Mouse (Mus musculus) retina, postnatal 7 days (tissue): Measurements from ENCODE around the gene Srxn1.
"Not testable (repeated sequence)": the region's sequence is repeated elsewhere in the genome, so short reads cannot be mapped to it uniquely, and the experiment has no call there.

Experiments used
- DNase-seq: peaks from one replicate; pipeline ENCODE4 v3.0.0-alpha.2; 2012; ENCODE audit warnings: low read depth, low spot score

Srxn1 gene

DNA sequence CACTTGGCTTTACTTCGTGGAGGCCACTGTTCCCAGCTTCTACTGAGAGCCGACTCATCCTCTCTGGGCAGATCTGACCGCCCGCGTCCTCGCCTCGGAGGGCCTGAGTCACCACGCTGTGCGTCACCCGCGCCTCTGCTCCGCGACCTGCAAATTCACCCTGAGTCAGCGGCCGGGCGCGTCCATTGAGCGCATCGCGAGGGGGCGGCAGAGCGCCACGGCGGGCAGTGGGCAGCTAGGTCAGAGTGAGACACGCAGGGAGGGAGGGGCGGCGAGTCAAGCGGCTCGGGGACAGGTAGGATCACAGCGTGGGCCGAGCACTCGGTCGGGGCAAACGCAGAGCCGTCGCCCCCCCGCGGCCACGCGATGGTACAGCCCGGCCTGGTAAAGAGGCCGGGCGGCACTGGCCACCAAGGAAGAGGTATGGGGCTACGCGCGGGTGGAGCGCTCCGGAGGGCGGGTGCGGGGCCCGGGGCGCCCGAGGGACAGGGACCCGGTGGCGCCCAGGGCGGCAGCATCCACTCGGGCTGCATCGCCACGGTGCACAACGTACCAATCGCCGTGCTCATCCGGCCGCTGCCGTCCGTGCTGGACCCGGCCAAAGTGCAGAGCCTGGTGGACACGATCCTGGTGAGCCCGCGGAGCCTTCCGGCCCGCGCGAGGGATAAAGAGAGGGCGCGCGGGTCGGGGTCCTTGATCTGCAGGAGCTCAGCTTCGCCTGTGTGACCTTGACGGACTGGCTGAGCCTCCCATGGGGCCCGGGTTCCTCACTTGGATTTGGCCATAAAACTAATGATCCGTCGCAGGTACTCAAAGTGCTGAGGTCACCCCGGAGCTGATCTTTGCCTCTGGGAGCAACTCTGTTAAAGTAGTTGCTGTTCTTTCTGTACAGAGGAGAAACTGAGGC lies at the start of gene Srxn1:
Gene Srxn1 (plus strand): TSS at position 199 of the 907 bp plus-strand sequence.
- peak; percentile 85 for DNase-seq

DNA sequence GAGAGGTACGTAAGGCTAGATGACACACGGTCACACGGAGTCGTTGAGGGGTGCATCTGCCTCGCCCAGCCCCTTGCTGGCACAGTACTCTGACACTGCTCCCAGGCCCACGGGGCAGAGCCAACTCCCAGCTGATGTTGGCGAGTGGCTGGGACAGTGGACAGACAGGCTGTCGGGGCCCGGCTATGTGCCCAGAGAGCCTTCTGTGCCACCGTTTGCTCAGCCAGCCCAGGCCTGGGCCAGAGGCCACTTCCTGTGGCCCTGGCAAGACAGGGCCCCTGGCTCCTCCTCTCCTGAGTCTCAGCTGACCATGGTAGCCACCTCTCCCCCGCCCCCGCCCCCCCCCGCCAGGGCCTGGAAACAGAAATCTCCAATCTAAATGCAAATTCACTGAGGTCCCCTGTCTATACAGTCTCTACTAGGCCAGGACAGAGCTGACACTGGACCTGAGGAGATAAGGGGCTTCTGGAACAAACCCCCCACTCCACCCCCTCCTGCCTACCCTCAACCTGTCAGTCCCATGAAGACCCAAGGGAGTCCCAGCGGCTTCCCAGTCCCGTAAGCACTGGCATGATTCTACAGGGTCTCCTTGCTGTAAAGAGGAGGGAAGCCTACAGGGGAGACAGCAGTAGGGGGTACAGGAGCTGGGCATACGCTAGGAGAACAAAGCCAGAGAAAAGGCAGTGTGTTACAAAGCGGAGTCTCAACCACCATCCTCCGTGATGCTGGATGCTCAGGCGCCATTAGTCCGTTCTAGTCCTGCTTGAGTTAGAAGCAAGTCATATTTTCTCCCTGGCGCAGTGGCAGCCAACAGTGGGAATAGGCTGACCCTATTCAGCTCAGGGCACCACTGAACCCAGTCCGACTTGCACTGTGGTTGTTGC lies 48.7 kb upstream of the Srxn1 start:
- no peak for DNase-seq

DNA sequence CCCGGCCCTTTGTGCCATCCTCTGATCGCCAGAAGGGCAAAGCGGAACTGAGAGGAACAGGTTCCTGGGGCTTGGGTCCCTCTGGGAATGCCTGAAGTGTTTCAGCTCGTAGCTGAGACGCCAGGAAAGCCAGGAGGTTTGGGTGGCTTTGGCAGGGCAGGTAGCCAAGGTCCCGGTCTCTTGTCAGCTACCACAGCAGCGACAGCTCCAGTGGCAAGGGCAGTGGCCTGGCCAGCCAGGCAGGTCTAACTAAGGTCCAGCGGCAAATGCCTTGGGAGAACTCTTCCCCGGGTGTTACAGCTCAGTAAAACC lies 48.1 kb upstream of the Srxn1 start:
- no peak for DNase-seq

DNA sequence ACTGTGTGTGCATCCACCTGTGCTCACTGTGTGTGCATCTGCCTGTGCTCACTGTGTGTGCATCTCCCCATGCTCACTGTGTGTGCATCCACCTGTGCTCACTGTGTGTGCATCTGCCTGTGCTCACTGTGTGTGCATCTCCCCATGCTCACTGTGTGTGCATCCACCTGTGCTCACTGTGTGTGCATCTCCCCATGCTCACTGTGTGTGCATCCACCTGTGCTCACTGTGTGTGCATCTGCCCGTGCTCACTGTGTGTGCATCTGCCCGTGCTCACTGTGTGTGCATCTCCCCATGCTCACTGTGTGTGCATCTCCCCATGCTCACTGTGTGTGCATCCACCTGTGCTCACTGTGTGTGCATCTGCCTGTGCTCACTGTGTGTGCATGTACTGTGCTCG lies 42.5 kb upstream of the Srxn1 start:
- not testable (repeated sequence) for DNase-seq

DNA sequence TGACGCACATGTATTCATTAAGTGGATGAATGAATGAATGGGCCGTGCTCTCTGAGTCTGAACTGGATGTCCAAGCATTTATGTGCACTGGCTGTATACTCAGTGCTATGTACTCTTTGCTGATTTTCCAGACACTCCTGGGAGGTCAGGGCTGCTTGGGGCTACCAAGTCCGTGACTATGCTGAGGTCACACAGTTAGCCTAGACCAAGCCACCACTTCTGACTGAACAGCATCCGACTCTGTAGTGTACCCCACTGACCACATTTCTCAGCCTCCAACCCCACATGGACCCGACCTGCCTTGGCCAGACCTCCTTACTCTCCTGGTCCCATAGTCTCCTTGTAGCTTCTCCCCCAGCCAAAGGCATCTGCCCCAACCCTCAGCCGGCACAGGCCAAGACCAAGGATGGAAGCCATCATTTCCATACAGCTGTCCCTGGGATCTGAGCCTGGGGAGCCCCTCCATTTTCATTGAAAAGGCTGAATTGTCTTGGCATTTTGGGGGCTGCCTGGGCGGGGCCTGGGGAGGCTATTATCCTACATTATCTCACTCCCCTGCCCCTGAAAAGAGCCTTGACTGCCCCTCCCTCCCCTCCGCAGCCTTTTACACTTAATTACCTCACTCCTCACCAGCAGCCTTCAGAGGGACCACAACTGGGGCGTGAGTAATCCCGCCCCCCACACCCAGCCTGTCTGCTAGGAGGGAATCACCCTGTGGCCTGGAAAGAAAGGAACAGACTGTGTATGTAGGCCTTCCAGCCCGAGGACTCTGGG lies 36.5 kb upstream of the Srxn1 start:
- DNase-seq: no peak

DNA sequence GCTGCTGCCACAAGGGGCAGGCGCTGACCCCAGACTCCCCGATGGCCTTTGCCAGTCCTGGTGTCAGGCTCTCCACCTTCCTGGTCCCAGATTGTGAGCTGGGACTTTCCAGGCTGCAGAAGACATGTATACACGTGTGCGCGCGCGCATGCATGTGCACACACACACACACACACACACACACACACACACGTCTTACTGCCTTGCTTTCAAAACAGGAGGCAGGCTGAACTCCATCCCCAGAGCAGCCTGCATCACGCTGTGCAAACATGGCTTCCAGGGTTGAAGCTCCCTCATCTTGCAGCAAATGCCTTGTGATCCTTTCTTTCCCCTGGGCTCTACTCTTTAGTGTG lies 35.9 kb upstream of the Srxn1 start:
- DNase-seq: no peak

DNA sequence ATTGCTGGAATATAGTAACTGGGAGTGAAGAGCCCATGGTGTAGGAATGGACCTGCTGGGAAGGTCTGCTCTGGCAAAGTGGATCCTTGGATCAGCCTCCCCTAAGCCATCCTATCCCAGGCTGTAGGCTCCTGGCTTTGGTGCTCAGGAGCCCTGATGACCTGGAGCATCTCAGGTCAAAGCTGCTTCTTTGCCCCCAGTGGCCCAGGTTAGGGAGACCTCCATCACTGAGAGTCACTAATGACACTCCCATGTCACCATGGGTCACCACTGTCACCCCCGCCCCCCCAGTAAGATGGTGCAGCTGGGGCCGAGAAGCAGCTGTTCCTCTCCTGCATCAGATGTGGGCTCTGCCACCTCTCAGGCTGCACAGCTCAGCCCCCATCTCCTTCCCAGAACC lies 35.4 kb upstream of the Srxn1 start:
- no peak for DNase-seq

DNA sequence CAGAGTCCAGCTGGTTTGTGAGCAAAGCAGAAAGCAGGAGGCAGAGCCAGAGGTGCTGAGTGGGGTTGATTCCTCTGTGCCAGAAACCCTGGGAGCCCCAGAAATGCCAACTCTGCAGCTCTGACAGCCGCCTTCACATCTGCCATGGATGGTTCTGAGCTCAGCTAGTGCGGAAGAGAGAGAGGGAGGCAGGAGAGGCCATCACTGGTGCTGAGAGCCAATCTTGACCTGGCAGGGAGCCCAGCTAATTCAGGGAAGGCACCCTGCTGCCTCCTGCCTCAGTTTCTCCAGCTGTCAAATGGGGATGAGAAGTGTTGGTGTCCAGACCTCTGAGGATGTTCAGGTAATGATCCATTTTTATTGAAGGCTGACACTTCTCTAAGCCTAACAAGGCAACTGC lies 30.8 kb upstream of the Srxn1 start:
- DNase-seq: no peak

DNA sequence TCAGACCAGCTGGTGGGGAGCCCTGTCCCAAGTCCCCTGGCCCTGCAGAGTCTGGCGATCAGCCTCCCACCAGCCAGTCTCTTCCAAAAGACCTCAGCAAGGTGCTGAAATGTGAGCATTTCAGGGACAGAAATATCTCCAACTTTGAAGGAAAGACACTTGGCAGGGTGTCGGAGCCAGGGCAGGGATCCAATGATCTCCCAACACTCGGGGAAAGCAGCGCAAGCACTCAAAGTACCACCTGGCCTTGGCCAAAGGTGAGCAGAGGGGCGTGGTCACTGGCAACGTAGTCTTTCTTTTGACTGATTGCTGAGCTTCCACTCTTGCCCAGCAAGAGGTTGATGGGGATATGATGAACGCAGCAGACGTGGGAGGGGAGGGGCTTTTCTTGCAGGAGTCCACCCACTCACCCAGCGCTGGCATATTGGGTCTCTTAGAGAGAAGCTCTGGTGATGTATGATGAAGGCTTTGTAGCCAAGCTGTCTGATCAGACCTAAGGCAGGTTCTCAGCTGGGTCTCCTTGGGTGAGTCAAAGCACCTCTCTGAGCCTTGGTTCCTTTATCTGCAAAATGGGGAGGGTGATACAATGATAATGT lies 29.9 kb upstream of the Srxn1 start:
- no peak for DNase-seq

DNA sequence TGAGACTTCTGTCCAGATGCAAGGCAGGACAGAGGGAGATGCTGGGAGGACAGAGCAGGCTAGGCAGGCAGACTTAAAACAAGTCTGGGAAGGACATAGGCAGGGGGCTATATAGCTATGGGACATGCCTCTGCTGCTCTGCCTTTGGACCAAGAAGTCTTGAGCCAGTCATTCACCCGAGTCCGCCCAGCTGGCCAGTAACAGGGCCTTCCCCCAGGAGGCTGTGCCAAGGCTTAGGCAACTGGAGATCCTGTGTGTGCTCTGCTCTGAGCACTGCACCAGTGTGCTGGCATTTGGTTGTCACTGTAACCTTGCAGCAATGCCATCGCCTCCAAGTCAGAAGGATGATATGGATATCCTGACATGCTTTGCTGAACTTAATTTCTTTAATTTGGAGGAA lies 28.0 kb upstream of the Srxn1 start:
- no peak for DNase-seq

DNA sequence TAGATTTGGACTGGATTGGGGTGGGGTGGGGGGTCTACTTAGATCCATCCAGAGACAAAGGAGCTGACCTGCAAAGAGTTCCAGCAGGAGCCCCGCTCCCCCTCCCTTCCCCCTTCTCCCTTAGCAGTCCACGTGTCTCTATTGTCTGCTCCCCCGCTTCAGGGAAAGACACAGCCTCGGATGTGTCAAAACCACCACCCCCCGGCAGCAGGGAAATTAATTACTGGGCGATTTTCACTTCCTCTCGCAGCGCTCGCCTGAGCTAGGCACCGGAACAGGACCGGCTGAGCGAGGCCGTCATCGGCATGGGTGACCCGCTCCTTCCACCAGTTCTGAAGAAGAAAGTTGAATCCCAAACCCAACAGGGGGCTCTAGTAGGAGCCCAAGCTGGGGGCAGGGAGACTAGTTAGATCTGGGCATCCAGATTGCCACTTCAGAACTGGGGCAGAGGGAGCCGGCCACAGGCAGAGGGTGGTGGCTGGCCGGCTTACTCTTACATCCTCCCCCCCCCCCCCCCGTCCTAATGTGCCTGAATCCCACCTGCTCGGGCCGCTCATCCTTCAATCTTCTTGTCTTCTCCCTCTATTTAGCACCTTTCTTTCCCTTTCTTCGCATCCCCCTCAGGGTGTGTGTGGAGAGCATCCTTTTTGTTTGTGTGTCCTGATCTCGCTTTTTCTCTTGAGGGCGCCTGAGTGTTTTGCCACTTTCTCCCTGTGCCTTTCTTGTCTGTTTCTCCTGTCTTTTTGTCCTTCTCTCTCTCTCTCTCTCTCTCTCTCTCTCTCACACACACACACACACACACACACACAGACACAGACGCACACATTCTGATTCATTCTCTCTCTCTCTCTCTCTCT lies 24.4 kb upstream of the Srxn1 start, which contains the start of gene Scrt2:
Gene Scrt2 (plus strand): TSS at position 845 of the 857 bp plus-strand sequence.
- no peak for DNase-seq

DNA sequence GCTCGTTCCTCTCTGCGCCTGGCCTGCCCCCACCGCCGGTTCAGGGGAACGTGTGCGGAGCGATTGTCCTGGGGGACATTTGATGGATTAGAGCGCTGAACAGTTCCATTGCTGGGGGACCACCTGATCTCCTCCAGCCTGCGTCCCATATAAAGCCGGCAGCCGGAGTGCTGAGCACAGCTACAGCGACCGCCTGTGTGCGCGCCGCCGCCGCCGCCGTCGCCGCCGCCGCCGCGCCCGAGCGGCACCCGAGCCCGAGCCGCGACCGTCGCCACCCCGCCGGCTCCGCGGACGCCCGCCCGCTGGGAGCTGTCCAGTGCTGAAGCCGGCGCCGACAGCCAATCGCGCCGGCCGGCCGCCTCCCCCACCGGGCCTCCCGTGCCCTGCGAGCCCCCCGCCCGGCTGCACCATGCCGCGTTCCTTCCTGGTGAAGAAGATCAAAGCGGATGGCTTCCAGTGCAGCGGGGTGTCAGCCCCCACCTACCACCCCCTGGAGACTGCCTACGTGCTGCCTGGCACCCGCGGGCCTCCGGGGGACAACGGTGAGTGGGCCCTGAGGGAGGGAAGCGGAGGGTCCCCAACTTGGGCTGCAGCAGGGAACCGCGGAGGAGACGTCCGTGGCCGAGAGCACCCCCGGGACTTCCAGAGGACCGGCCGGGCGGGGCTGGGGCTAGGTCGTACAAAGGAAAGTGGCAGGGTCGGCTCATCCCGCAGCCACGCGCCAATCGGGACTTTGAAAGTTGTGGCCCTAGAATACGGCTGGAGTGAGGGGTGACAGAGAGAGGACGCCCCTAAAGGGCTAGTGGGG lies 23.5 kb upstream of the Srxn1 start:
- DNase-seq: no peak

DNA sequence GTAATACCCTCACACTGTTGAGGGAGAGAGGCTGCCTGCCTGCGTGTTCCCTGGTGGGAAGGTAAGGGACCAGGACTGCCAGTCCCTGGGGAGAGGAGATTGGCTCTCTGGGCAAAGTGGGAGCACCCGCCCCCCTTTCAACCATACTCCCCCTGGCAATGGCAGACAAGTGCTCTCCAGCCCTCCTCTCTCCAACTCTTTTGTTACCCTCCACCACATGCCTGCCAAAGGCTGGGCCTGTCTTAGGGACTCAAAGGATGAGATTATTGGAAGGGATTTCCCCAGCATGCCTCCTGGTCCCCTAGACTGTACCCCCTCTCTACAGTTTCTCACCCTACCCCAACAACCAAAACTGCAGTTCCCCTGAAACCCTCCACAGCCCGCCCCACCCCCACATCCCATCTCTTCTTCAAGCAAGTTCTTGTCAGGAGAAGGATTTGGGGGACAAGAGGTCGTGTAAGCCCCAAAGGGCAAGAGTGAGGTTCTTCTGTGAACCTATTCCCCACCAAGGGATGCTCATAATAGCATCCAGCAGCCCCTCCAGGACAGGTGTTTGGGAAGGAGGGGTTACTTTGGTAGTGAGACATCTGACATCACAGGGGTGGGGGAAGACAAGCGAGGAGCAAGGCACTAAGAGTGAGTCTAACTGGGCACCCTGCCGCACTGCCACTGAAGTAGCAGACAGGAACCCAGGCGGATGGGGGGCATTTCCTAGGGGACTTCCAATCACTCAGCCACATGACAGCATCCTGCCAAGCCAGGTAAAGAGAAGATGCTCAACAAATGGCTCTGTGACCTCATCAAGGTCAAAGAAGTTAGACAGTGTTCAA lies 22.6 kb upstream of the Srxn1 start:
- DNase-seq: no peak

DNA sequence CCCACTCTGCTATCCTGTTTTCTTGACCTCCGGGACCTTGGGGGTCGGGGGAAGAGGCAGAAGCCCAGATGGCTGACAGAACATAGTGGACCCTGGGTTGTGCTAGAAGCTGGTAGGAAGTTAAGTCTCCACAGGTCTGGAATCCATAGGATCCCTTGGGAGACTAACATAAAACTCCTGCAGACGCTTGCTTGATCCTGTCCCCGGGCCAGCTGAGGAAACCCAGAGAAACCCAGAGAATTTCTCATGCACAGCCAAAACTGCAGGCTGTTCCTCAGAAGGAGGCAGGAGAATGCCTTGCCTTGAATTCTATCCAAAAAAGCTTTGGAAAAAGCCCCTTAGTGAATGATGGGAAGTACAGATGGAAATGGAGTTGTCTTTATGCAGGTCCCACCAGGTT lies 21.9 kb upstream of the Srxn1 start:
- DNase-seq: no peak

DNA sequence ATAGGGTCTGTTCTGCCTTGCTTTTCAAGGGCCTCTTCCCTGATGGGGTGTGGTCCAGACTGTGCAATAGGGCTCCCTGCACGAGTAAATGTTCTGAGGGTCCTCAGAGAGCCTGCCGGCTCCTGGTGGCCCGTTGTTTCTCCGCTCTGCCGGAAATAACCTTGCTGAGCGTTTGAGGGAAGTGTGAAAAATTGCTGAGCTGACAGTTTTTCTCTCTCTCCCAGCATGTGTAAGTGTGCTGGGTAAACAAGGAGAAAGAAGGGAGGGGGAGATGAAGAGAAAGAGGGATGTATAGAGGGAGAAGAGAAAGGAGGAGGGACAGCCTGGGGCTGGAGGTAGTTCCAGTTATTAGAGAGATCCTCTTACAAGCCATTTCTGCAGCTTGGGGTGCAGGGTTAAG lies 21.0 kb upstream of the Srxn1 start:
- DNase-seq: no peak

DNA sequence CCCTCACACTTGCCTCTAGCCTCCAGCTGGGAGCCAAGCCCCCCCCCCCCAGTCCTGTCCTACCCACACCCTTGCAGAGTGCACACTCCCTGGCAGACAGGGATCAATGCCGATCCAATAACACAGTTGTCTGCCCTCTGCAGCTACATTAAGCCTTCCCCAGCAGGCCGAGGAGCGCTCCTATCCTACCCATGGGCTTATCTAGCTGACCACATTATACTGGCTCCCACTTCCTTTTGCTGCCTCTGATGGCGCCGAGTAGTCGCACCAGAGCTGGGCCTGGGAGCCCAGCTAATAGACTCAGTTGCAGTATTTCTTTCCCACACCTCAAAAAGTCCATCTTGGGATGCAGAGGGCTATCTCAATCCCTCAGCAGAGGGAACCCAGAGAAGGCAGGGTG lies 19.9 kb upstream of the Srxn1 start:
- no peak for DNase-seq

DNA sequence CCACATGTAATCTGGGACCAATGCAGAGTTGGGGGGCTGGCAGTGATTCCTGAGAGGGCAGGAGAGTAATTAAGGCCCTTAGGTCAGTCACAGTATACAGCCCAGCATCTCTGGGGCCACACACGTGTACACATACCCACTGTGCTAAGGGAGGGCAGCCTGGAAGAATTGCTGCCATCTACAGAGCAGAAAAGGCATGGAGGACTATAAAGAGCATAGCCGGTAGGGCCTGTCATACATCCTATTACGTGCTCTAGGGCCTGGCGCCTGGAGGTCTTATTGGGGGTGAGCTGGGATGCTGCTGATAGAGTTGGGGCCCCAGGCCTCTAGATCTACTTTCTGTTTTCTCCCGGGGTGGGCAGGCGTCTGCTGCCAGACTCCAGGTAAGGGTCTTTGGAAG lies 18.9 kb upstream of the Srxn1 start:
- DNase-seq: no peak

DNA sequence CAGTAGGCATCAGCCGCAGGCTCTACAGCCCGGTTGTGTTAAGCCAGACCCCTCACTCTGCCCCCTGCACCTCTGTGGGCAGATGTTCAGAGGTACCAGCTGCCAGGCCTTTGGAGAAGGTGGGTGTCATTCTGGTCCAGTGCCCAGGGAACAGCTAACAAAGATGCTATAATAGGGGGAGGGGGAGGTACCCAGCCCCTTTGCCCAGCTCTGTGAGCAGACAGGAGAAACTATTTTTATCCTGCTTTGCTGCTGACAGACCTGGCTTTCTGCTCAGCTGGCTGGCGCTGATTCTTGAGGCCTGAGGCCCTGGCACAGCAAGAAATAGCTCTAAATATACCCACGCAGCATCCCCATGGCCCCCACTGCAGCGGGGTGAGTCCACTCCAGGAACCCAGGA lies 18.2 kb upstream of the Srxn1 start:
- no peak for DNase-seq

DNA sequence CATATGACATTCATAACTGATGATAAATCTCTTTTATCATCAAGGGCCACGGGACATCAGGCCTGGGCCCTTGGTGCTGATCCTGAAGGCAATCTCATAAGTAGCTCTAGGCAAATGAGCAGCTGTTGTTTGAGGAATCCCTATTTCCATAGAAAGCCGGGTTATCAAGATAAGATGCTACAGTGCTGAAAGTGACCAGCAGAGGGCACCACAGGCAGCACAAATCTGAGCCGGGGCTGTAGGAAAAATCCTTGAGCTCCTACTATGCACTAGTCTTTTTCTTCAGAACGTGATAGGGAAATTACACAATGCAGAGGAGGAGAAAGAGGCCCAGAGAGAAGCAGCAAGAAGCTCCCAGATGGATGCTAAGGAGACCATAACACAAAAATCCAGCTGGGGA lies 16.2 kb upstream of the Srxn1 start:
- no peak for DNase-seq
